Mouse (Mus musculus): ENCODE data around the gene Kcnmb2.

DNA sequence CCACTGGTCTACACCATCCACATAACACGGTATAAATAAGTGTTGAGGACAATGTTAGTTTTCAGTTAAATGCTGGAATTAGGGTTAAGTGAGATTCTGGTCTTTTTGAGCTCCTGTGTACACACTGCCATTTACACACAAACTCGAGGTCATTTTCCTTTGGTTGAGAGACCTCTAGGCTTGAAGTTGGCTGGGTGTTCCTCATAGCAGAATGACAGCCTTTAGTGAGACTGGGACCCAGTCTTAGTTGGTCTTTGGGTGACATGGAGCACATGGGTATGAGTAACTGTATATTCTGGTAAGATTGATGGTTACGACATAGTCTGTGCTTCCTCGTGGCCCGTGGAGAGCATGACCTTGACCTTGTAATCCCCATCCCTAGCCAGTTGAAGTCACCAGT lies 1.8 kb downstream of the Kcnmb2 start:
- TF ChIP-seq POLR2A (IDR thresholded peaks at IDR 0.05; ENCODE audit: borderline replicate concordance, extremely low read depth, low read depth, low read length) (no peak), CTCF (IDR thresholded peaks at IDR 0.05; ENCODE audit: insufficient read depth, low read length) (no peak)
